Mouse (Mus musculus) adrenal gland, postnatal 10 days (tissue): ENCODE data around the gene Pla2g4c. TPM values are rescaled to one million over a fixed set of nuclear protein-coding genes. Genes with fewer than 3 reads are reported as not detected.
A peak's percentile ranks its signal among the peaks of the same experiment; 100 is the strongest.
"Not testable (repeated sequence)": the region's sequence is repeated elsewhere in the genome, so short reads cannot be mapped to it uniquely, and the experiment has no call there.

Source experiments
- DNase-seq: peaks from one replicate; pipeline ENCODE4 v3.0.0; 2021; ENCODE audit warnings: mixed read lengths
- long read RNA-seq, 2 experiments: library from polyadenylated mRNA; stranded (forward); transcript quantifications; one replicate each; pipeline ENCODE4 v2.0.0; 2021
- total RNA-seq, 2 experiments: library from RNA; stranded (reverse); gene quantifications; 2 replicates each; pipeline ENCODE4 v1.2.3; 2021

Pla2g4c gene
- total RNA-seq, result under 1 TPM; 0.21 to 0.58 TPM
- long read RNA-seq, experiment 1, result 0 reads
- long read RNA-seq, experiment 2, result 0 reads

GRCm38 (mm10) chr7:13324316-13324715 lies at the start of gene Pla2g4c:
Gene Pla2g4c (plus strand): TSS chr7:13324655.
- DNase-seq, result no peak

GRCm38 (mm10) chr7:13277081-13277480 lies 47.4 kb upstream of the Pla2g4c start, which contains the start of gene Lig1:
Gene Lig1 (plus strand): TSS chr7:13277283.
- no peak for DNase-seq

- no peak for DNase-seq
Measured at GRCm38 (mm10) chr7:13277833-13278232, 46.6 kb upstream of the Pla2g4c start.

GRCm38 (mm10) chr7:13278308-13278891 lies 46.1 kb upstream of the Pla2g4c start, which contains the start of gene Zswim9:
Gene Zswim9 (minus strand): TSS chr7:13278721.
- peak; percentile 94 for DNase-seq

GRCm38 (mm10) chr7:13278957-13279356 lies 45.5 kb upstream of the Pla2g4c start:
- not testable (repeated sequence) for DNase-seq

GRCm38 (mm10) chr7:13288621-13289020 lies 35.8 kb upstream of the Pla2g4c start:
- DNase-seq, result peak; percentile 37

- no peak for DNase-seq
Measured at GRCm38 (mm10) chr7:13290041-13290675, 34.3 kb upstream of the Pla2g4c start.

- no peak for DNase-seq
Measured at GRCm38 (mm10) chr7:13291370-13291769, 33.1 kb upstream of the Pla2g4c start.

GRCm38 (mm10) chr7:13293878-13294855 lies 30.3 kb upstream of the Pla2g4c start:
- peak; percentile 72 for DNase-seq

GRCm38 (mm10) chr7:13295256-13295655 lies 29.2 kb upstream of the Pla2g4c start:
- DNase-seq, result no peak

GRCm38 (mm10) chr7:13297636-13298035 lies 26.8 kb upstream of the Pla2g4c start:
- no peak for DNase-seq

- DNase-seq, result no peak
Measured at GRCm38 (mm10) chr7:13298821-13299220, 25.6 kb upstream of the Pla2g4c start.

GRCm38 (mm10) chr7:13301643-13302042 lies 22.8 kb upstream of the Pla2g4c start:
- no peak for DNase-seq

- DNase-seq, result no peak
Measured at GRCm38 (mm10) chr7:13302780-13303179, 21.7 kb upstream of the Pla2g4c start.

- DNase-seq, result no peak
Measured at GRCm38 (mm10) chr7:13303372-13303771, 21.1 kb upstream of the Pla2g4c start.

GRCm38 (mm10) chr7:13309407-13309806 lies 15.0 kb upstream of the Pla2g4c start:
- DNase-seq, result no peak

- no peak for DNase-seq
Measured at GRCm38 (mm10) chr7:13310493-13311199, 13.8 kb upstream of the Pla2g4c start.

GRCm38 (mm10) chr7:13311401-13311800 lies 13.1 kb upstream of the Pla2g4c start:
- no peak for DNase-seq

- DNase-seq, result peak; percentile 41
Measured at GRCm38 (mm10) chr7:13314095-13314597, 10.3 kb upstream of the Pla2g4c start.

- DNase-seq, result no peak
Measured at GRCm38 (mm10) chr7:13321424-13321823, 3.0 kb upstream of the Pla2g4c start.

- no peak for DNase-seq
Measured at GRCm38 (mm10) chr7:13330575-13330974, 6.1 kb downstream of the Pla2g4c start.

GRCm38 (mm10) chr7:13355943-13356342 lies 31.5 kb downstream of the Pla2g4c start:
- no peak for DNase-seq
